In genomic region chr2:164455421-164456190, GRCm38 (mm10) we compare ENCODE assay signal across 11 mouse cellular contexts. TPM values are rescaled to one million over a fixed set of nuclear protein-coding genes. Genes with fewer than 3 reads are reported as not detected.
DNase-seq lines count a peak whose midpoint lies in the region; ATAC-seq and TF ChIP-seq lines count a peak whose summit lies in the region.
"Had no signal": no experiment of that assay in that cellular context is flagged by ENCODE, and none has a peak within 500 bp of the region (broad histone marks: within the 10 kb centered on the region; RNA-seq: fewer than 3 reads in every experiment).

No protein-coding gene starts in this region.

- TF ChIP-seq POLR2A in heart, adult 2 months (IDR thresholded peaks at IDR 0.05; ENCODE audit: insufficient read depth, low read depth, low read length) = no peak
- TF ChIP-seq POLR2A in bone marrow macrophage, adult 2 months (IDR thresholded peaks at IDR 0.05; ENCODE audit: borderline replicate concordance, low read depth, low read length) = no peak

- no peak for ATAC-seq in intestine, postnatal 0 days

- H3K27me3 ChIP-seq in heart, adult 2 months (ENCODE audit: control insufficient read depth, insufficient read depth, low read length) = no peaks in the 10 kb centered on the region
- H3K27me3 ChIP-seq in heart, embryonic 10.5 days (ENCODE audit: insufficient read depth, poor library complexity, severe bottlenecking) = no peaks in the 10 kb centered on the region
- H3K27me3 ChIP-seq in intestine, postnatal 0 days (replicated peaks; ENCODE audit: control insufficient read depth, insufficient read depth, low read length) = no peaks in the 10 kb centered on the region
- H3K27me3 ChIP-seq: heart, embryonic 13.5 days had no signal

- H3K27ac ChIP-seq in heart, adult 2 months = peak overlapping the region; percentile 53
- no peak overlapping the region for H3K27ac ChIP-seq in heart, embryonic 10.5 days
- H3K27ac ChIP-seq in bone marrow macrophage, adult 2 months (ENCODE audit: insufficient read depth, low read depth, low read length) = peak overlapping the region; percentile 48; the same call in 1 of the 2 replicates
- H3K27ac ChIP-seq in intestine, postnatal 0 days (ENCODE audit: low read depth, low read length) = peak overlapping the region; percentile 64; the same call in 1 of the 2 replicates

- intact Hi-C loops in heart, adult 2 months (cut with DNase I) = loop anchor here (2.0 kb wide), 1 partner anchor 39 kb away; no protein-coding TSS in a partner anchor

- H3K4me3 ChIP-seq in heart, adult 2 months = no peak overlapping the region
- H3K4me3 ChIP-seq in heart, embryonic 10.5 days = no peak overlapping the region
- no peak overlapping the region for H3K4me3 ChIP-seq in bone marrow macrophage, adult 2 months (ENCODE audit: insufficient read depth, low read length)
- no peak overlapping the region for H3K4me3 ChIP-seq in intestine, postnatal 0 days (ENCODE audit: low read depth, low read length)
- H3K4me3 ChIP-seq: heart, embryonic 13.5 days had no signal

- DNase-seq in heart, adult 2 months = peak; percentile 61 to 68
- DNase-seq in heart, embryonic 10.5 days (ENCODE audit: low spot score) = no peak
- DNase-seq in skeletal muscle tissue, adult 2 months (ENCODE audit: low read depth, low spot score) = peak; percentile 79
- DNase-seq in cerebellum, postnatal 4 days (ENCODE audit: low spot score in 2 of 2) = no peak
- no peak for DNase-seq in urinary bladder, postnatal 4 days (ENCODE audit: low spot score in 2 of 2)
- no peak for DNase-seq in cerebellum, postnatal 10 days
- DNase-seq: cerebellum, adult 18-20 months had no signal

- no peaks in the 10 kb centered on the region for H3K36me3 ChIP-seq in heart, adult 2 months (ENCODE audit: control insufficient read depth, insufficient read depth, low read length)
- no peaks in the 10 kb centered on the region for H3K36me3 ChIP-seq in heart, embryonic 10.5 days
- no peaks in the 10 kb centered on the region for H3K36me3 ChIP-seq in intestine, postnatal 0 days (ENCODE audit: control insufficient read depth, insufficient read depth)
- H3K36me3 ChIP-seq: heart, embryonic 13.5 days had no signal

- no peak for TF ChIP-seq CTCF in heart, adult 2 months (IDR thresholded peaks at IDR 0.05)
- no peak for TF ChIP-seq CTCF in bone marrow macrophage, adult 2 months (IDR thresholded peaks at IDR 0.05; ENCODE audit: low read depth, low read length)
- TF ChIP-seq CTCF in intestine, postnatal 0 days (IDR thresholded peaks at IDR 0.05; ENCODE audit: low read depth) = no peak

- peak overlapping the region; percentile 3; the same call in 1 of the 2 replicates for H3K4me2 ChIP-seq in intestine, postnatal 0 days (replicated peaks; ENCODE audit: low read depth)
- H3K4me2 ChIP-seq: heart, embryonic 13.5 days had no signal

- 47% methylated on average over 6 of the region's 6 CpGs for WGBS in heart, adult 2 months
- 69% methylated on average over 6 of the region's 6 CpGs for WGBS in heart, embryonic 10.5 days
- 61% methylated on average over 6 of the region's 6 CpGs for WGBS in intestine, postnatal 0 days

- peaks cover 16% of the 10 kb centered on the region for H3K4me1 ChIP-seq in heart, adult 2 months (ENCODE audit: control insufficient read depth, insufficient read depth, low read length)
- peaks cover 50% of the 10 kb centered on the region for H3K4me1 ChIP-seq in heart, embryonic 10.5 days
- peaks cover 42% of the 10 kb centered on the region for H3K4me1 ChIP-seq in bone marrow macrophage, adult 2 months (ENCODE audit: control insufficient read depth, insufficient read depth, low read length)
- peaks cover 16% of the 10 kb centered on the region; the same call in 1 of the 2 replicates for H3K4me1 ChIP-seq in intestine, postnatal 0 days (replicated peaks; ENCODE audit: control insufficient read depth, insufficient read depth, low read length)

- H3K9ac ChIP-seq in heart, adult 2 months (ENCODE audit: low read depth, low read length) = no peak overlapping the region
- H3K9ac ChIP-seq in intestine, postnatal 0 days (ENCODE audit: low read depth, low read length) = no peak overlapping the region
- H3K9ac ChIP-seq: heart, embryonic 13.5 days had no signal

- H3K9me3 ChIP-seq in heart, embryonic 10.5 days = no peaks in the 10 kb centered on the region
- H3K9me3 ChIP-seq in intestine, postnatal 0 days (ENCODE audit: control insufficient read depth) = no peaks in the 10 kb centered on the region
- H3K9me3 ChIP-seq: heart, embryonic 13.5 days had no signal

- TF ChIP-seq EP300 in heart, adult 2 months (IDR thresholded peaks at IDR 0.05; ENCODE audit: insufficient read depth, low read depth, low read length) = 0 out of 2 replicates have a peak, but pooled peaks have one; percentile 14

- no peaks in the 10 kb centered on the region for H3K79me2 ChIP-seq in heart, adult 2 months (replicated peaks; ENCODE audit: control insufficient read depth, insufficient read depth, low read length)

RNA-seq across cellular contexts. Expression of gene Sys1, which starts 1.2 kb away (rescaled TPM):
- total RNA-seq in heart, adult 2 months (2021) = 10 to 100 TPM; 21.1 to 26.4 TPM
- polyA plus RNA-seq in heart, adult 2 months (2012; rRNA removed) = 52.0 and 55.0 TPM in 2 replicates
- 41.2 and 52.5 TPM in 2 replicates for polyA plus RNA-seq in heart, embryonic 10.5 days (2016; fragmentation: Nextera tagmentation; extraction: Ambion mirVana)
- 33.3 and 33.9 TPM in 2 replicates for polyA plus RNA-seq in bone marrow macrophage, adult 2 months (2012; ENCODE audit: insufficient read depth, insufficient read length, missing spikeins)
- 58.7 and 62.3 TPM in 2 replicates for polyA plus RNA-seq in intestine, postnatal 0 days (2015; fragmentation: Nextera tagmentation; extraction: Ambion mirVana)

RNA-seq across cellular contexts. Expression of gene Gm20458, which starts 5.2 kb away (rescaled TPM):
- total RNA-seq in heart, adult 2 months (2021) = 1 to 10 TPM; 8.0 to 9.2 TPM
- polyA plus RNA-seq in heart, adult 2 months (2012; rRNA removed) = 7.8 and 17.2 TPM in 2 replicates
- 10.3 and 11.7 TPM in 2 replicates for polyA plus RNA-seq in heart, embryonic 10.5 days (2016; fragmentation: Nextera tagmentation; extraction: Ambion mirVana)
- polyA plus RNA-seq in bone marrow macrophage, adult 2 months (2012; ENCODE audit: insufficient read depth, insufficient read length, missing spikeins) = not detected in 2 replicates
- 21.4 and 29.1 TPM in 2 replicates for polyA plus RNA-seq in intestine, postnatal 0 days (2015; fragmentation: Nextera tagmentation; extraction: Ambion mirVana)

RNA-seq across cellular contexts. Expression of gene Sdc4, which starts 11.9 kb away (rescaled TPM):
- 10 to 100 TPM; 20.2 to 26.0 TPM for total RNA-seq in heart, adult 2 months (2021)
- polyA plus RNA-seq in heart, adult 2 months (2012; rRNA removed) = 14.7 and 15.5 TPM in 2 replicates
- polyA plus RNA-seq in heart, embryonic 10.5 days (2016; fragmentation: Nextera tagmentation; extraction: Ambion mirVana) = 37.3 and 37.8 TPM in 2 replicates
- polyA plus RNA-seq in bone marrow macrophage, adult 2 months (2012; ENCODE audit: insufficient read depth, insufficient read length, missing spikeins) = 125 and 132 TPM in 2 replicates
- 92.0 and 103 TPM in 2 replicates for polyA plus RNA-seq in intestine, postnatal 0 days (2015; fragmentation: Nextera tagmentation; extraction: Ambion mirVana)

RNA-seq across cellular contexts. Expression of gene Trp53tg5, which starts 17.9 kb away (rescaled TPM):
- not detected for total RNA-seq in heart, adult 2 months (2021)
- polyA plus RNA-seq in heart, adult 2 months (2012; rRNA removed) = not detected in 2 replicates
- not detected in 2 replicates for polyA plus RNA-seq in heart, embryonic 10.5 days (2016; fragmentation: Nextera tagmentation; extraction: Ambion mirVana)
- polyA plus RNA-seq in bone marrow macrophage, adult 2 months (2012; ENCODE audit: insufficient read depth, insufficient read length, missing spikeins) = not detected in 2 replicates
- polyA plus RNA-seq in intestine, postnatal 0 days (2015; fragmentation: Nextera tagmentation; extraction: Ambion mirVana) = not detected in 2 replicates
- total RNA-seq: left cerebral cortex, postnatal 36 days had no signal
- polyA plus RNA-seq: heart, embryonic 13.5 days had no signal

RNA-seq across cellular contexts. Expression of gene Dbndd2, which starts 30.3 kb away (rescaled TPM):
- 10 to 100 TPM in 1 of 2 experiments, 1 to 10 TPM in 1; 8.0 to 10.3 TPM for total RNA-seq in heart, adult 2 months (2021)
- 17.9 and 31.9 TPM in 2 replicates for polyA plus RNA-seq in heart, adult 2 months (2012; rRNA removed)
- polyA plus RNA-seq in heart, embryonic 10.5 days (2016; fragmentation: Nextera tagmentation; extraction: Ambion mirVana) = 7.4 and 16.5 TPM in 2 replicates
- 67.6 and 75.8 TPM in 2 replicates for polyA plus RNA-seq in bone marrow macrophage, adult 2 months (2012; ENCODE audit: insufficient read depth, insufficient read length, missing spikeins)
- polyA plus RNA-seq in intestine, postnatal 0 days (2015; fragmentation: Nextera tagmentation; extraction: Ambion mirVana) = 15.9 and 18.8 TPM in 2 replicates

Comparison
In these comparisons a context has a peak if more than half of its experiments do, and no peak if none do; other contexts are left out.
1. DNase-seq: peak in heart, adult 2 months (2 of 2) and skeletal muscle tissue, adult 2 months (single experiment); none in heart, embryonic 10.5 days (single experiment), cerebellum, postnatal 4 days (0 of 2), urinary bladder, postnatal 4 days (0 of 2) and cerebellum, postnatal 10 days (0 of 2).